Comparison of ENCODE assay signal across 9 mouse cellular contexts in the genomic region with DNA sequence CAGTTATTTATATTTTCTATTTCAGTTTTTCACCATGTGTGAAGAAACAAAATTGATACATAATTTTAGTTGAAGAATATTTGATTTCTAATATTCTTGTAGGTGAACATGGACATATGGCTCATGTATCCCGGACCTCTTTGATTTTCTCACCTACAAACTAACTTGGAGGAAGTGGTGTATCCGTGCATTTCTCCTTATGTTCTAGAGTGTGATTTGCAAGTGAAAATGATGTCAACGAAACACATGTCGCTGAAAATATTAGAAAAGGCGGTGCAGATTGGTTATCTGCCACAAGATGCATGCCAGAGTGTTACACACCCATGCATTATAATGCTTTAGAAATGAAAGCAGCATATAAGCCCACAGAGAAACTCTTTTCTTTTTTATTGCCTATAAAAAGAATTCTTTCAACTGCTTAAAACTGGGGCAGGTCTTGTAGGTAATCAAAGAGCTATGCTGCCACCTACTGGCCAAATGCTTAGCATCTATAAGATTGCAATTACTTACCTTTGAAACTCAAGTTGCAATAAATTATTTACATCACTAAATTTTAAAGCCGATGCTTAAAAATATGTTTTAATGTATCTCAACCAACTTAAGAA.
DNase-seq lines count a peak whose midpoint lies in the region; ATAC-seq and TF ChIP-seq lines count a peak whose summit lies in the region.
"Had no signal": no experiment of that assay in that cellular context is flagged by ENCODE, and none has a peak within 500 bp of the region (broad histone marks: within the 10 kb centered on the region; RNA-seq: fewer than 3 reads in every experiment).

No protein-coding gene starts in this region.

- no peaks in the 10 kb centered on the region for H3K36me3 ChIP-seq in liver, adult 2 months (ENCODE audit: control insufficient read depth, insufficient read depth, low read length)
- H3K36me3 ChIP-seq in liver, embryonic 11.5 days (ENCODE audit: control insufficient read depth, insufficient read depth, low read length), result no peaks in the 10 kb centered on the region
- H3K36me3 ChIP-seq in limb, embryonic 14.5 days (ENCODE audit: control insufficient read depth, insufficient read depth, low read length), result no peaks in the 10 kb centered on the region
- H3K36me3 ChIP-seq: stomach, embryonic 15.5 days had no signal

- H3K79me2 ChIP-seq in liver, adult 2 months (ENCODE audit: control insufficient read depth, insufficient read depth, low read length), result no peaks in the 10 kb centered on the region

- no peaks in the 10 kb centered on the region for H3K27me3 ChIP-seq in liver, adult 2 months (ENCODE audit: control insufficient read depth, insufficient read depth, low read length)
- no peaks in the 10 kb centered on the region for H3K27me3 ChIP-seq in liver, embryonic 11.5 days (replicated peaks; ENCODE audit: control insufficient read depth, insufficient read depth, low read length)
- no peaks in the 10 kb centered on the region for H3K27me3 ChIP-seq in limb, embryonic 14.5 days (ENCODE audit: control insufficient read depth, insufficient read depth, low read length)
- H3K27me3 ChIP-seq: stomach, embryonic 15.5 days had no signal

- H3K4me2 ChIP-seq in liver, embryonic 11.5 days, result no peak overlapping the region
- peak overlapping the region; percentile 34; the same call in 1 of the 2 replicates for H3K4me2 ChIP-seq in limb, embryonic 14.5 days (replicated peaks; ENCODE audit: low read depth, low read length, severe bottlenecking)
- H3K4me2 ChIP-seq: stomach, embryonic 15.5 days had no signal

- no peaks in the 10 kb centered on the region for H3K4me1 ChIP-seq in liver, adult 2 months (ENCODE audit: control insufficient read depth, insufficient read depth, low read length)
- H3K4me1 ChIP-seq in liver, embryonic 11.5 days (replicated peaks; ENCODE audit: control insufficient read depth, insufficient read depth, low read length), result no peaks in the 10 kb centered on the region
- H3K4me1 ChIP-seq in limb, embryonic 14.5 days (ENCODE audit: control insufficient read depth, insufficient read depth, low read length), result no peaks in the 10 kb centered on the region
- H3K4me1 ChIP-seq: stomach, embryonic 15.5 days had no signal

- H3K4me3 ChIP-seq in liver, adult 2 months (ENCODE audit: insufficient read depth, low read depth, low read length), result no peak overlapping the region
- H3K4me3 ChIP-seq in liver, embryonic 11.5 days (ENCODE audit: low read depth, low read length), result no peak overlapping the region
- H3K4me3 ChIP-seq in limb, embryonic 14.5 days (replicated peaks; ENCODE audit: low read length), result no peak overlapping the region
- H3K4me3 ChIP-seq: stomach, embryonic 15.5 days had no signal

- 52% methylated on average over 6 of the region's 6 CpGs for WGBS in liver, adult 2 months
- WGBS in liver, embryonic 11.5 days, result 52% methylated on average over 6 of the region's 6 CpGs
- 16% methylated on average over 6 of the region's 6 CpGs for WGBS in limb, embryonic 14.5 days

- no peaks in the 10 kb centered on the region for H3K9me3 ChIP-seq in liver, embryonic 11.5 days (ENCODE audit: control insufficient read depth, low read length)
- no peaks in the 10 kb centered on the region for H3K9me3 ChIP-seq in limb, embryonic 14.5 days (ENCODE audit: control insufficient read depth, low read length)
- H3K9me3 ChIP-seq: stomach, embryonic 15.5 days had no signal

- no peak for TF ChIP-seq POLR2A in liver, adult 2 months (IDR thresholded peaks at IDR 0.05; ENCODE audit: extremely low read depth, insufficient read depth, low read length)
- no peak for TF ChIP-seq POLR2A in limb, embryonic 14.5 days (IDR thresholded peaks at IDR 0.05; ENCODE audit: borderline replicate concordance, extremely low read depth, insufficient read depth, insufficient read length)

- no peak for ATAC-seq in liver, embryonic 11.5 days (replicated peaks; ENCODE audit: low FRiP score)
- peak; percentile 67 for ATAC-seq in limb, embryonic 14.5 days (ENCODE audit: low FRiP score, low read depth)
- ATAC-seq in activated CD4-positive, CD25-positive, alpha-beta regulatory T cell, adult 4 months, result no peak

- peak; percentile 51 for TF ChIP-seq CTCF in liver, adult 2 months (IDR thresholded peaks at IDR 0.05; ENCODE audit: low read depth, low read length)

- DNase-seq in liver, adult 2 months (ENCODE audit: extremely low read depth, low read depth, low spot score), result peak; percentile 65
- no peak for DNase-seq in liver, embryonic 11.5 days (ENCODE audit: low spot score)
- DNase-seq in brain, adult 2 months (ENCODE audit: low read depth, low spot score), result peak; percentile 93
- peak; percentile 26 for DNase-seq in fibroblast of lung, adult 2 months (ENCODE audit: low read depth)
- peak; percentile 82 for DNase-seq in kidney, postnatal 10 days
- DNase-seq in limb, embryonic 14.5 days (ENCODE audit: low spot score), result peak; percentile 94
- DNase-seq in right cerebral cortex, adult 18-20 months, result peak; percentile 76

- no peak overlapping the region for H3K9ac ChIP-seq in liver, adult 2 months (ENCODE audit: low read depth, low read length)
- no peak overlapping the region for H3K9ac ChIP-seq in liver, embryonic 11.5 days (ENCODE audit: low read depth, low read length)
- H3K9ac ChIP-seq in limb, embryonic 14.5 days (ENCODE audit: low read depth, low read length, severe bottlenecking), result no peak overlapping the region
- H3K9ac ChIP-seq: stomach, embryonic 15.5 days had no signal

- H3K27ac ChIP-seq in liver, adult 2 months (replicated peaks; ENCODE audit: insufficient read depth, low read depth, low read length), result no peak overlapping the region
- H3K27ac ChIP-seq in liver, embryonic 11.5 days (ENCODE audit: low read depth, low read length), result no peak overlapping the region
- no peak overlapping the region for H3K27ac ChIP-seq in limb, embryonic 14.5 days (replicated peaks; ENCODE audit: low read depth, low read length)
- H3K27ac ChIP-seq: stomach, embryonic 15.5 days had no signal
